Mouse (Mus musculus) neural tube, embryonic 11.5 days (tissue): ENCODE data around the gene Fgd3. TPM values are rescaled to one million over a fixed set of nuclear protein-coding genes. Genes with fewer than 3 reads are reported as not detected.

Experiments
- polyA plus RNA-seq: library from polyadenylated mRNA; unstranded; fragments of >200 nt; fragmentation: Nextera tagmentation; extraction: Ambion mirVana; gene quantifications from 2 replicates; pipeline ENCODE4 v1.2.1, GENCODE M21; 2014

Fgd3 gene
- polyA plus RNA-seq, 1 experiment from 2014 or later: 1.1 TPM

Other genes starting within 250 kb of the Fgd3 start
- gene Wnk2, start 172.3 kb downstream of the Fgd3 start, polyA plus RNA-seq: 9.5 and 10.7 TPM in 2 replicates
- gene Ninj1, start 132.8 kb downstream of the Fgd3 start, polyA plus RNA-seq: 20.4 TPM in 2 replicates
- 19.7 and 22.9 TPM in 2 replicates for gene Card19, start 104.3 kb downstream of the Fgd3 start, polyA plus RNA-seq
- 1.1 and 1.2 TPM in 2 replicates for gene Susd3, start 71.6 kb downstream of the Fgd3 start, polyA plus RNA-seq
- 37.1 and 37.4 TPM in 2 replicates for gene Bicd2, start 21.3 kb upstream of the Fgd3 start, polyA plus RNA-seq
- gene Ippk, start 100.9 kb upstream of the Fgd3 start, polyA plus RNA-seq: 16.2 and 19.7 TPM in 2 replicates
- gene Tes3-ps, start 173.0 kb upstream of the Fgd3 start, polyA plus RNA-seq: 0.61 and 0.87 TPM in 2 replicates
- gene Ecm2, start 184.5 kb upstream of the Fgd3 start, polyA plus RNA-seq: 0.28 TPM in 2 replicates
- 0.14 TPM in 1 of 2 replicates, not detected in the other for gene Aspn, start 224.1 kb upstream of the Fgd3 start, polyA plus RNA-seq